Mouse (Mus musculus) liver, embryonic 14.5 days (tissue): ENCODE results near the gene Tnfrsf13c. TPM values are rescaled to one million over a fixed set of nuclear protein-coding genes. Genes with fewer than 3 reads are reported as not detected.

Source experiments
- ATAC-seq: fragments of 200-750 bp; cut with Nextera tagmentation; 2 replicates; pipeline ENCODE4 v1.8.0; 2017; ENCODE audit warnings: moderate number of reproducible peaks, mild to moderate bottlenecking, moderate library complexity; ENCODE audit not compliant: insufficient read depth
- DNase-seq, 3 experiments: peaks; one replicate each; pipeline ENCODE4 v3.0.0-alpha.2; 2012 to 2013; ENCODE audit warnings: low read depth in 3 of 3, low spot score in 3 of 3
- H3K27ac ChIP-seq: fragments of 300-500 bp; sonication (generic); 2 replicates; pipeline ENCODE4 v1.5.1; 2014; ENCODE audit warnings: moderate library complexity, mild to moderate bottlenecking, control low read depth, inconsistent platforms
- H3K27me3 ChIP-seq: fragments of 300-500 bp; sonication (generic); 2 replicates; pipeline ENCODE4 v1.6.1; 2014; ENCODE audit warnings: mild to moderate bottlenecking, low read length, moderate library complexity; ENCODE audit not compliant: control insufficient read depth, insufficient read depth
- H3K36me3 ChIP-seq: fragments of 300-500 bp; sonication (generic); replicated peaks from 2 replicates; pipeline ENCODE4 v1.6.1; 2014; ENCODE audit warnings: low read depth; ENCODE audit not compliant: control insufficient read depth, insufficient read depth
- H3K4me1 ChIP-seq, 2 experiments: fragments of 200-500 bp in 1 of 2; fragments of 300-500 bp in 1 of 2; sonication (generic) in 1 of 2; replicated peaks; 2 replicates each; pipeline ENCODE4 v1.6.1; 2012 to 2014; ENCODE audit warnings: antibody characterized with exemption in 1 of 2, inconsistent platforms in 1 of 2, low read length in 1 of 2; ENCODE audit not compliant: control insufficient read depth in 2 of 2, insufficient read depth in 2 of 2
- H3K4me2 ChIP-seq: fragments of 300-500 bp; sonication (generic); 2 replicates; pipeline ENCODE4 v1.6.1; 2014; ENCODE audit warnings: low read depth, mild to moderate bottlenecking, control low read depth, moderate library complexity
- H3K4me3 ChIP-seq, 2 experiments: fragments of 200-500 bp in 1 of 2; fragments of 300-500 bp in 1 of 2; sonication (generic) in 1 of 2; 2 replicates each; pipeline ENCODE4 v1.5.1; 2012 to 2014; ENCODE audit warnings: low read depth in 2 of 2, low read length in 2 of 2, mild to moderate bottlenecking in 2 of 2, control low read depth in 1 of 2, inconsistent platforms in 1 of 2, moderate library complexity in 1 of 2; ENCODE audit not compliant: insufficient read depth in 1 of 2
- H3K9ac ChIP-seq: fragments of 300-500 bp; sonication (generic); replicated peaks from 2 replicates; pipeline ENCODE4 v1.6.1; 2014; ENCODE audit warnings: mild to moderate bottlenecking, control low read depth, moderate library complexity
- H3K9me3 ChIP-seq: fragments of 300-500 bp; sonication (generic); 2 replicates; pipeline ENCODE4 v1.6.1; 2016; ENCODE audit warnings: low read length, mixed read lengths; ENCODE audit not compliant: control insufficient read depth
- CTCF ChIP-seq: IDR thresholded peaks from 2 replicates; pipeline ENCODE4 v1.5.1; 2016; ENCODE audit warnings: antibody characterized with exemption, low read depth, control low read depth
- EP300 ChIP-seq: IDR thresholded peaks from 2 replicates; pipeline ENCODE4 v1.6.1; 2016; ENCODE audit warnings: antibody characterized with exemption, low read depth
- WGBS: fragments of 180-500 bp; shearing (Covaris S2); extraction: QIAGEN DNeasy Blood & Tissue Kit; methylation state at CpG from one replicate; pipeline ENCODE4 v1.1.7; 2014; ENCODE audit not compliant: insufficient replicate concordance; 5-methylcytosine and 5-hydroxymethylcytosine counted together
- polyA plus RNA-seq, 2 experiments: library from polyadenylated mRNA; depleted of rRNA in 1 of 2; stranded (reverse) in 1 of 2; unstranded in 1 of 2; fragments of >200 nt; fragmentation: Nextera tagmentation in 1 of 2; extraction: Ambion mirVana in 1 of 2; gene quantifications; 2 replicates each; pipeline versions ENCODE4 v1.2.1 to v1.2.3; 2012 to 2014

Tnfrsf13c gene
- polyA plus RNA-seq, 2 experiments = 0.14 to 0.54 TPM

DNA sequence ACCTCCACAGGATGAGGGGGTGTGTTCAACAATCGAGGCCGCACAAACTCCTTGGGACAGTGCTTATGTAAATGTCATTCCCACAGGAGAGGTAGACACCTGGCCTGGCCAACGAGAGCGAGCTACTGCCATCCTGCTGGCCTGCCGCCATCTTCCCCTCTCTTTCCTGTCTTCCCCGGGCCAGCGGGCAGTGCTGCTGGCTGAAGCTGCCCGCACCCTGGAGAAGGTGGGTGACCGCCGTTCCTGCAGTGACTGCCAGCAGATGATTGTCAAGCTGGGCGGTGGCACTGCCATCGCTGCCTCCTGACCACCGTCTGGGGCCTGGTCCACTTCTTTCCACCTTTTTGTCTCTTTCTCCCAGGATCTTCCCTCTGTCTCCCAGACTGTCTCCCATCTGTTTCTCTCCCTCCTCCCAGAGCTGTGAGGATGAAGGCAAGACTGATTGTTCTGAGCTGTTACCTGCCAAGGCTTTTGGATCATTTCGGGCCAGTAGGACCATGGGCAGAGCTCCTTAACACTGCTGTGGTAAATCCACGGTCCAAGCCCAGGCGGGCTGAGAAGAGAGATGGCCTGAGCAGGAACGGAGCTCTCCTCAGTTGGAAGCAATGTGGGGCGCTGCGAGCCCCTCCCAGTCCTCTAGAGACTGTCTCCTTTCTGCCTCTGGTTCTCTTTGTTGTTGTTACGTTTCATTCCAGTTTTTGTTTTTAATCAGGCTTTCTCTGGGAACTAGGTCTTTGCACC is 20.4 kb downstream of the Tnfrsf13c start:
- Histone ChIP-seq H3K4me2 (no peak overlapping the region), H3K9ac (no peak overlapping the region), H3K27me3 (peaks cover 14% of the 10 kb centered on the region), H3K27ac (no peak overlapping the region), H3K36me3 (peaks cover 38% of the 10 kb centered on the region), H3K4me3 (no peak overlapping the region), H3K4me1 (no peaks in the 10 kb centered on the region), H3K9me3 (no peaks in the 10 kb centered on the region)
- ATAC-seq (no peak), DNase-seq (no peak)
- no peak for TF ChIP-seq CTCF
- TF ChIP-seq EP300 = no peak
- whole genome bisulfite sequencing = 86% methylated on average over 20 of the region's 20 CpGs

DNA sequence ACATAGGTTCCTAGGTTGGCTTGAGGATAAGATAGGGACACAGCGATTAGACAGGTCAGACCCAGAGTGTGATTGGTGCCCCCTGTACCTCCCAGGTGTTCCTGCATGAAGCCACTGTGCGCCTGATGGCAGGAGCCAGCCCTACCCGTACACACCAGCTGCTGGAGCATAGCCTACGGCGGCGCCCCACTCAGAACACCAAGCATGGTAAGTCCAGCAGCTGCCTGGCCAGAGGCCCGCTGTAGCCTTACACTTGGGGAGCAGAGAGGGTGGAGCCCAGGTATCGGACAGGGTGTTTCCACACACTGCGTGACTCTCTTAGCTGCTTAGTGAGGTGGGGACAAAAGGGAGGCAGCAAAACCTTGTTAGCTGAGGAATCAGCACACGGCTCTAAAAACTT is 21.1 kb downstream of the Tnfrsf13c start:
- H3K4me3 ChIP-seq = no peak overlapping the region
- H3K36me3 ChIP-seq = peaks cover 38% of the 10 kb centered on the region
- ATAC-seq = no peak
- no peaks in the 10 kb centered on the region; a peak in 1 of 4 replicates for H3K4me1 ChIP-seq
- peaks cover 10% of the 10 kb centered on the region for H3K27me3 ChIP-seq
- TF ChIP-seq CTCF (no peak), EP300 (no peak)
- H3K9ac ChIP-seq = no peak overlapping the region
- H3K9me3 ChIP-seq = no peaks in the 10 kb centered on the region
- H3K4me2 ChIP-seq = no peak overlapping the region
- 89% methylated on average over 10 of the region's 10 CpGs for WGBS
- H3K27ac ChIP-seq = no peak overlapping the region
- no peak for DNase-seq

DNA sequence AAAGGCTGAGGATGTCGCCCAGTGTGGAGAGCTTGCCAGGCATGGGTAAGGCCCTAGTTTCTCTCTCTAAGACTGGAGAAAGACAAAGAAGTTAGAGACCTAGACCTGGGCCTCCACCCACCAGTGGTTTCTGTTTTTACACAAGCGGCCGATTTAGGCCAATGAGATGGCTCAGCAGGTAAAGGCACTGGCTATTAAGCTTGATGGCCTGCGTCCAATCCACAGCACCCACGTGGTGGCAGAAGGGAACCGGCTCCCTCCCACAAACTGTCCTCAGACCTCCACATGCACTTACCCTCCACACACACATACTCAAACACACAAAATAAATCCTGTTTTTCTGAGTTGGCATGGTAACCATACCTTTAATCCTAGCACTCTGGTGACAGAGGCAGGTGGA is 22.1 kb downstream of the Tnfrsf13c start:
- TF ChIP-seq CTCF (no peak), EP300 (no peak)
- no peak overlapping the region for H3K27ac ChIP-seq
- H3K4me2 ChIP-seq = no peak overlapping the region
- H3K27me3 ChIP-seq = peaks cover 1% of the 10 kb centered on the region
- H3K9me3 ChIP-seq = no peaks in the 10 kb centered on the region
- H3K4me3 ChIP-seq = no peak overlapping the region
- DNase-seq (no peak), ATAC-seq (no peak)
- H3K9ac ChIP-seq = no peak overlapping the region
- no peaks in the 10 kb centered on the region; a peak in 1 of 4 replicates for H3K4me1 ChIP-seq
- peaks cover 47% of the 10 kb centered on the region for H3K36me3 ChIP-seq
- 87% methylated on average over 6 of the region's 6 CpGs for WGBS

DNA sequence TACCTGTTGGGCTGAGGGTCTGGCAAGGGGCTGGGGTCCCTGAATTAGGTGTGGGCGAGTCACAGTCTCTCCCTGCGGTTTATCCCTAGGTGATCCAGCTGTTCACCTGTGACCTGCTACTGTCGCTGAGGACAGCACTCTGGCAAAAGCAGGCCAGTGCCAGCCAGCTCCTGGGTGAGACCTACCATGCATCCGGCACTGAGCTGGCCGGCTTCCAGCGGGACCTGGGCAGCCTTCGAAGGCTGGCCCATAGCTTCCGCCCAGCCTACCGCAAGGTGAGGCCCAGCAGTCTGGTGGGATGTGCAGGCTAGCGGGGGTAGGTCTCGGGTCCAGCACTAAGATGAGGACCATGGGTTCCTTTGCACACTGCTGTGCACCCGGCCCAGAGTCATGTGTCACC is 24.6 kb downstream of the Tnfrsf13c start:
- WGBS = 88% methylated on average over 12 of the region's 12 CpGs
- no peak for TF ChIP-seq CTCF
- no peak for TF ChIP-seq EP300

DNA sequence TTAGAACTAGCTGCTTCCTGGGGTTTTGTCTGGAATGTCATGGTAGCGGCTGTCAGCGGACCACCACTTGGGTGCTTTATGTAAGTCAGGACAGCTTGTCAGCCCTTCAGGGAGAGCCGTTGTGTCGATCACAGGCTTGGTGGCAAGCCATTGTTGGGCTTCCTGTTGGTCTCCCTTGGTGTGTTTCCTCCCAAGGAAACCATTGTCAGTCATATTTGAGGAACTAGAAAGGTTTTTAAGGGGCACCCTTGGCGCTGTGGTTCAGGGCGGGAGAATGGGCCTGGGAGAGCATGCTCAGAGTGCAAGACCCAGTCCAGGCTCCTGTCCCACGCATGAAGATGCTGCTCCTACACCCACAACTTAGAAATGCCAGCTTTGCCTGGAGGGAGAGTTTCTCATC is 25.8 kb downstream of the Tnfrsf13c start:
- TF ChIP-seq EP300 = no peak
- no peak for ATAC-seq
- Histone ChIP-seq H3K36me3 (peaks cover 61% of the 10 kb centered on the region), H3K4me1 (no peaks in the 10 kb centered on the region; a peak in 1 of 4 replicates), H3K4me2 (no peak overlapping the region), H3K27me3 (no peaks in the 10 kb centered on the region), H3K27ac (no peak overlapping the region), H3K4me3 (no peak overlapping the region), H3K9ac (no peak overlapping the region), H3K9me3 (no peaks in the 10 kb centered on the region)
- 56% methylated on average over 7 of the region's 7 CpGs for WGBS
- DNase-seq = no peak

More for the DNA sequence above, 24.6 kb downstream of the Tnfrsf13c start:
- Histone ChIP-seq H3K27ac (no peak overlapping the region), H3K4me1 (no peaks in the 10 kb centered on the region; a peak in 1 of 4 replicates), H3K9me3 (no peaks in the 10 kb centered on the region), H3K4me3 (no peak overlapping the region), H3K27me3 (no peaks in the 10 kb centered on the region), H3K9ac (no peak overlapping the region), H3K4me2 (no peak overlapping the region), H3K36me3 (peaks cover 56% of the 10 kb centered on the region)
- ATAC-seq (no peak), DNase-seq (no peak)
